Mouse (Mus musculus) hindbrain, embryonic 13.5 days (tissue): ENCODE results near the gene Tmem95. TPM values are rescaled to one million over a fixed set of nuclear protein-coding genes. Genes with fewer than 3 reads are reported as not detected.
A peak's percentile ranks its signal among the peaks of the same experiment; 100 is the strongest.

Source experiments
- ATAC-seq: fragments of 200-750 bp; cut with Nextera tagmentation; 2 replicates; pipeline ENCODE4 v1.8.0; 2017; ENCODE audit warnings: moderate TSS enrichment; ENCODE audit not compliant: low FRiP score
- H3K27ac ChIP-seq: fragments of 300-500 bp; sonication (generic); 2 replicates; pipeline ENCODE4 v1.5.1; 2015; ENCODE audit warnings: inconsistent platforms, mild to moderate bottlenecking, moderate library complexity
- H3K27me3 ChIP-seq: fragments of 300-500 bp; sonication (generic); 2 replicates; pipeline ENCODE4 v1.6.1; 2015; ENCODE audit warnings: mild to moderate bottlenecking, inconsistent platforms
- H3K36me3 ChIP-seq: fragments of 300-500 bp; sonication (generic); 2 replicates; pipeline ENCODE4 v1.6.1; 2015; ENCODE audit warnings: mild to moderate bottlenecking, inconsistent platforms
- H3K4me1 ChIP-seq: fragments of 300-500 bp; sonication (generic); replicated peaks from 2 replicates; pipeline ENCODE4 v1.6.1; 2015; ENCODE audit warnings: inconsistent platforms
- H3K4me2 ChIP-seq: fragments of 300-500 bp; sonication (generic); 2 replicates; pipeline ENCODE4 v1.6.1; 2015; ENCODE audit warnings: inconsistent platforms, mild to moderate bottlenecking, moderate library complexity
- H3K4me3 ChIP-seq: fragments of 300-500 bp; sonication (generic); 2 replicates; pipeline ENCODE4 v1.5.1; 2015; ENCODE audit warnings: mild to moderate bottlenecking, inconsistent platforms
- H3K9ac ChIP-seq: fragments of 300-500 bp; sonication (generic); 2 replicates; pipeline ENCODE4 v1.6.1; 2015; ENCODE audit warnings: mild to moderate bottlenecking, inconsistent platforms
- H3K9me3 ChIP-seq: fragments of 300-500 bp; sonication (generic); 2 replicates; pipeline ENCODE4 v1.6.1; 2016; ENCODE audit warnings: inconsistent platforms
- WGBS: fragments of 180-500 bp; shearing (Covaris S2); methylation state at CpG from one replicate; pipeline ENCODE4 v1.1.7; 2015; 5-methylcytosine and 5-hydroxymethylcytosine counted together
- polyA plus RNA-seq: library from polyadenylated mRNA; unstranded; fragments of >200 nt; fragmentation: Nextera tagmentation; extraction: Ambion mirVana; gene quantifications from 2 replicates; pipeline ENCODE4 v1.2.1, GENCODE M21; 2015

The Tmem95 gene
- polyA plus RNA-seq, 1 experiment from 2014 or later: not detected

DNA sequence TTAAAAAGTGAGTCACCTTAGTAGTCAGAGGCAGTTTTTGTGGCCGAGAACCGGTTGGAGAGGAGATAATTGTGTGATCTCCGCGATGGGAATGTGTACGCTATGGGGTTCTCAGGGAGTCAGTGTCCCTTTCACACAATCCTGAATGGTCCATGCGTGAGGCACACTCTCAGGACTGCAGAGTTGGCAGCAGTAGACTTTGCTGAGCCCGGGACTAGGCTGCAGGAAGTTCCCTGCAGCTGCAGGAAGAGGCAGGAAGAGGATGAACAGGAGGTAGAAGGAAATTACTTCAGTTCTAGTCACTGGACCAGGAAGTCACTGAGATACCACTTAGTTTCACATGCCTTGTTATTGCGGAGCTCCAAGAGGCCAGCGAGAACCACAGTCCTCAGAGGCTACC, 28.7 kb downstream of the Tmem95 start:
- no peak overlapping the region for H3K9ac ChIP-seq
- no peak overlapping the region for H3K4me3 ChIP-seq
- H3K36me3 ChIP-seq: peaks cover 49% of the 10 kb centered on the region
- H3K27ac ChIP-seq: no peak overlapping the region; the same call in 1 of the 2 replicates
- H3K9me3 ChIP-seq: no peaks in the 10 kb centered on the region
- H3K27me3 ChIP-seq: no peaks in the 10 kb centered on the region
- WGBS: 91% methylated on average over 9 of the region's 9 CpGs
- peaks cover 45% of the 10 kb centered on the region for H3K4me1 ChIP-seq
- no peak for ATAC-seq
- no peak overlapping the region for H3K4me2 ChIP-seq

DNA sequence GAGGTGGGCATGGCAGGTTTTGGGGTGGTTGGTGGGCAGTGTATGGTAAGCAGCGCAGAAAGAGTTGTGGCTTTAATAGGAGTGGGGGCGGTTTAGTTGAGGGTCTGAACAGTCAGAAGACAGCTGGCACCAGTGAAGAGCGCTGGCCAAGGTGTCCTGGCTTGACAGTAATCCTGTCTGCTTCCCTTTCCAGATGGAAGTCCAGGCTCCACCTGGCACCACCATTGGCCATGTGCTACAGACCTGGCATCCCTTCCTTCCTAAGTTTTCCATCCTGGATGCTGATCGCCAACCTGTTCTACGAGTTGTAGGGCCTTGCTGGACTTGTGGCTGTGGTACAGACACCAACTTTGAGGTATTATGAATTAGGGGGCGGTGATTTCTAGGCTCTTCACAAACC, 29.8 kb downstream of the Tmem95 start:
- peaks cover 45% of the 10 kb centered on the region for H3K4me1 ChIP-seq
- H3K27ac ChIP-seq: peak overlapping the region; percentile 98; the same call in 1 of the 2 replicates
- peak overlapping the region; percentile 92 for H3K4me2 ChIP-seq
- peaks cover 49% of the 10 kb centered on the region for H3K36me3 ChIP-seq
- peak overlapping the region; percentile 74 for H3K4me3 ChIP-seq
- no peaks in the 10 kb centered on the region for H3K27me3 ChIP-seq
- H3K9me3 ChIP-seq: no peaks in the 10 kb centered on the region
- peak overlapping the region; percentile 90 for H3K9ac ChIP-seq
- no peak for ATAC-seq
- WGBS: 96% methylated on average over 6 of the region's 6 CpGs

DNA sequence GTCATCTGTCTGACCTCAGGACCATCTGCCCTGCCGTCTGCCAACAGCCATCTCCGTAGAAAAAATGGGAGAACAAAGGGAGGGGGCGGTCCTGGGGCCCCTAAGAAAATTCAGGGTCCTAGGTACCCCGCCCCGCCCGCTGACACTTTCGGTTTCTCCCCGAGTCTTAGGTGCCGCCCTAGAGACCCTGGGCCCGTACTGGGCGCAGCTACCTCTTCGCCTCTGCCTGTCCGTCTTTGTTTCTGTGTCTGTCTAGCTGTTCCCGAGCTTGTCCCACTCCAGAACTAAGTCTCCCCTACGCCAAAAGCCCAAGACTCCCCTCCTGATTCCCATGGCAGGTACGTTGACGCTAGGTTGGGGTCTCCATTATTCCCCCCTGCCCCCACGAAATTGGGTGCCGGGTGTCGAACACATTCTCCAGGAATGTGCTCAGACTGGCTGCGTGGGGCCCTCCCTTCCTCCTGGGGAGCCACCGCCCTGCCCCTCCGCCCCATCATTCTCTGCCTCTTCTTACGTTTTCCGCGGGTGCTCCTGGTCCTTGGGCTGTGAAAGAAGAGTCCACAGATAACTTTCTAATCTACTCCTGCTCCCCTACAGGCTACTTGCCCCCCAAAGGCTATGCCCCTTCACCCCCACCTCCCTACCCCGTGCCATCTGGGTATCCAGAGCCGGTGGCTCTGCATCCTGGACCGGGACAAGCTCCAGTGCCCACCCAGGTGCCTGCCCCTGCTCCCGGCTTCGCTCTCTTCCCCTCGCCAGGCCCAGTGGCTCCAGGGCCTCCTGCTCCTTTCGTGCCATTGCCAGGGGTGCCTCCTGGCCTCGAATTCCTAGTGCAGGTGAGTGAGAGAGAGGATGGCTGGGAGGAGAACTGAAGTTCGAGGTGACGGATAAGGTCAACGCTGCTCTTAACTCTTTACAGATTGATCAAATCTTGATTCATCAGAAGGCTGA, 30.8 kb downstream of the Tmem95 start:
- H3K36me3 ChIP-seq: peaks cover 40% of the 10 kb centered on the region
- WGBS: 13% methylated on average over 37 of the region's 37 CpGs

DNA sequence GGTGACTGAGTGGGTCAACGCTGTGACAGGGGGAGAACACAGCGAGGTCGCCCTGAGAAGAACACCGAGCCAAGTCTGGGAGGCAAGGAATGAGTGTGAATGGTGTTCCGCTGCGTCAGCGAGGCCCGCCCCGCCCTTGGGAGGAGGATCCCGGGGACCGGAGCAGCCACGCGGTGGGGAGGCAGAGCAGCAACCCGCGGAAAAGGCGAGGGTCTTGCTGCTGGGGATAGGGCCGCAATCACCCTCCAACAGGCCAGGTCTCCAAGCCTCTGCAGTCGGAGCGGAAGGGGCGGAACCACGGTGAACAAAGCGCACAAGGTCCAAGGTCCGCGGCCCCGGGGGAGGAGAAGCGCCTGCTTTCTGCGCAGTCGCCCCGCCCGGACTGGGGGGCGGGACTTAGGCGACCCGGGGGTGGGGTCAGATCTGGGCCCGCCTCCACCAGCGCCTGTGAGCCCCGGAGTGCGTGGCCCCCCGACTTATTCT, 31.6 kb downstream of the Tmem95 start, which contains the start of gene Plscr3:
Gene Plscr3 (plus strand): TSS at position 179 of the 483 bp plus-strand sequence.
- peak; percentile 92 for ATAC-seq
- Histone ChIP-seq H3K9me3 (no peaks in the 10 kb centered on the region), H3K27ac (peak within 1 kb of the TSS; percentile 98), H3K4me2 (peak within 1 kb of the TSS; percentile 92), H3K27me3 (no peaks in the 10 kb centered on the region), H3K4me1 (peaks cover 45% of the 10 kb centered on the region), H3K4me3 (peak within 1 kb of the TSS; percentile 74), H3K36me3 (peaks cover 32% of the 10 kb centered on the region), H3K9ac (peak within 1 kb of the TSS; percentile 90)
- under 1% methylated on average over 37 of the region's 38 CpGs for WGBS

More for the DNA sequence above, 30.8 kb downstream of the Tmem95 start:
- Histone ChIP-seq H3K4me1 (peaks cover 45% of the 10 kb centered on the region), H3K9me3 (no peaks in the 10 kb centered on the region), H3K9ac (peak overlapping the region; percentile 90), H3K4me2 (peak overlapping the region; percentile 92), H3K27ac (peak overlapping the region; percentile 98), H3K4me3 (peak overlapping the region; percentile 74), H3K27me3 (no peaks in the 10 kb centered on the region)
- peak; percentile 52 for ATAC-seq

DNA sequence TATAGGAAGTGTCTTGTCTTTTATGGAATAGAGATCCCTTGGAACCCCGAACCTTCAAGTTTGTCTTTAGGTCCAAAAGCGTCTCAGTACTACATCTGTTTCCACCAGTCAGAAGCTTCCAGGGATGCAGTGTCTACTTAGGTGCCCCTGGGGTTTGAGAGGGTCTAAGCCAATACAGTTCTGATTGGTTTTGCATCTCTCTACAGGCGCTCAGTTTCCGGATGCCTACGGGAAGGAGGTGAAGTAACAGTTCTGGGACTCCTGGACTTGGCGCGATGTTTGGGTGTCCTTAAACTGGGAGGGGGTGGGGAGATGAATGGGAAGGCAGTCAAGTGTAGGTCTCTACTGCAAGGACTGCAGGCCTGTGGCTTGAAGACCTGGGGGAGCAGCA, 39.1 kb downstream of the Tmem95 start:
- Histone ChIP-seq H3K9ac (peak overlapping the region; percentile 69), H3K27ac (peak overlapping the region; percentile 89), H3K4me2 (peak overlapping the region; percentile 99), H3K9me3 (no peaks in the 10 kb centered on the region), H3K36me3 (peaks cover 2% of the 10 kb centered on the region), H3K4me1 (peaks cover 35% of the 10 kb centered on the region), H3K27me3 (no peaks in the 10 kb centered on the region), H3K4me3 (peak overlapping the region; percentile 98)
- ATAC-seq: no peak
- 2% methylated on average over 7 of the region's 7 CpGs for WGBS

DNA sequence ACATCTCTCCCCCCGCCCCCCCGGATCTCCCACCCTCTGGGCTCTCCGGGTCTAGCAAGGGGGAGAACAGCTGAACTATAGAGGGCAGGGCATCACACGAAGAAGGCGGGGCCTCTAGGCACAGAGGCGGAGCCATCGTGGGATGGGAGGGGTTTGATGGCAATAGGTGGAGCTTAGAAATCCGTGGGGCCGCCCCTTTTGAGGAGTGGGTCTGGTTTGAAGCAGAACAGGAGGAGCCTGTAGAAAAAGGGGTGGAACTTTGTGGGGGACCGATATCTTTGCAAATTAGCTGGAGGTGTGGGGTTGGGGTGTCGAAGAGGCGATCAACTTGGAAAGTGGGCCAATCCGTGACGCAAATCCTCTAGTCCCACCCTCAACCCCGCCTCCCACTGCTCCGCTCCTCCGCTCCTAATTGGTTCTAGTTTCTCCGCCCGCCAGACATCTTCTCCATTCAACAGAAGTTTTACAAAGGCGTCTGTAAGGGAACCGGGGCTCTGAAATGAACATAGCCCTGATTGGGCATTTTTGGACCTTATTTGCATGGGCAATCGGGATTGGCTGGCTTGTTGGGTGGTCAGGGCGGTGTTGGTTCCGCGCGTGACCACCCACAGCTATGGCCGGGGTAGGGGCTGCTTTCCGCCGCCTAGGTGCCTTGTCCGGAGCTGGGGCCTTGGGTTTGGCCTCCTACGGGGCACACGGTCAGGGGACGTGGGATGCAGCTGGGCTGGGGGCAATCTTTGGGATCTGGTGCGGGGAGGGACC, 39.7 kb downstream of the Tmem95 start, which contains the start of gene Tmem256:
Gene Tmem256 (plus strand): TSS at position 563 of the 762 bp plus-strand sequence.
- Histone ChIP-seq H3K9ac (peak within 1 kb of the TSS; percentile 99), H3K4me1 (peaks cover 41% of the 10 kb centered on the region), H3K9me3 (no peaks in the 10 kb centered on the region), H3K4me2 (peak within 1 kb of the TSS; percentile 99), H3K27me3 (no peaks in the 10 kb centered on the region), H3K4me3 (peak within 1 kb of the TSS; percentile 98), H3K27ac (peak within 1 kb of the TSS; percentile 99), H3K36me3 (peaks cover 8% of the 10 kb centered on the region)
- WGBS: 1% methylated on average over 34 of the region's 34 CpGs
- peak; percentile 91 for ATAC-seq

DNA sequence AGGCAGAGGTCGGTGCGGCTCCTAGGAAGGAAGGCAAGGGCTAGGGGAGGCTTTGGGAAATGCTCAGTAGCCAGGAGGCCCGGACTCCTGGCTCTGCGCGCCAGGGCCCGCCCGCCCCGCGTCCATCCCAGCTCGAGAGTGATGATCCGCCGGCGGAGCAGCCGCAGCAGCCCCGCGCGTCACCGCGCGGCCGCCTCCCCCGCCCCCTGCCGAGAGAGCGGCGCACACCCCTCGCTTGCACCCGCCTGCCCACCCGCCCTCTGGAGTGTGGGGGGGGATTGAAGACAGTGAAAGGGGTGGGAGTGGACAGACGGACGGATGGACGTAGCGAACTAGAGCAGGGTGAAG, 40.2 kb downstream of the Tmem95 start, which contains the start of gene Nlgn2:
Gene Nlgn2 (minus strand): TSS at position 181 of the 348 bp plus-strand sequence.
- Histone ChIP-seq H3K9me3 (no peaks in the 10 kb centered on the region), H3K4me1 (peaks cover 46% of the 10 kb centered on the region), H3K4me3 (peak within 1 kb of the TSS; percentile 98), H3K4me2 (peak within 1 kb of the TSS; percentile 99), H3K9ac (peak within 1 kb of the TSS; percentile 99), H3K27me3 (no peaks in the 10 kb centered on the region), H3K36me3 (peaks cover 14% of the 10 kb centered on the region), H3K27ac (peak within 1 kb of the TSS; percentile 99)
- WGBS: under 1% methylated on average over 32 of the region's 32 CpGs
- peak; percentile 77 for ATAC-seq

DNA sequence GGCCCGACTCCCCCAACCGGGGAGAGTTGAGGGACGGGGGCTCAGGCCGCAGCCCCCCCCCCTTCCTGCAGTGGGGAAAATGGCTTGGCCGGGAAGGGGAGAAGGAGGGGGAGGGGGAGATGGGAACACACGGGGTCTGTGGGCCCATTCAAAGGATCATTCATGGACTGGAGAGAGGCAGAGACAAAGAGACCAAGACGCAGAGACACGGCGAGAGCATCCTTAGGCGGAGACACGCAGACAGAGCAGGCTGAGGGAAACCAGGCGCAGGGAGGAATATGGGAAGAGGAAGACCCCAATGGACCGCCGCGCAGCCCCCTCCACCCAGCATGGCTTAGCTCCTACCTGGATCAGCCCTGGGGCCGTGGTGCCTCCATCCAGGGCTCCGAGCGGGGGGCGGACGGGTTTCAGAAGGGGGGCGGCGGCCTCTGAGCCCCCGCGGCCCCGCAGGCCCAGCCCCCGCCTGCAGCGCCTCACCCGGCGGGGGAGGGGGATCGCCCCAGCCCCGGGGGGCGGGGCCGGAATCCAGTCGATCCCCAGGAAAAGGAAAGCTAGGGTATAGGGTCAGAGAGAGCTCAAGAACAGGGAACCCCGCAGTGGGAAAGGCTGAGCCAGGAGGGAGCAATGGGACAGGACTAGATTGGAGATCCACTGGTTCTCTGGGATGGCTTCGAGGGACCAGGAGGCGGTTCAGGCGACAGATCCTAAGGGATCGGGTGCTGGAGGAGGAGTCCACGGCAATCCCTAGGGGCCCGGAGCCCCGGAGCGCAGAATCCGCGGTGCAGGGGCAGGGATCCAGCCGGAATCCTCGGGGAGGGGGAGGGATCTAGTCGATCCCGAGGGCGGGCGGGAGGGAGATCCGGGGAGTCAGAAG, 40.9 kb downstream of the Tmem95 start:
- Histone ChIP-seq H3K4me3 (peak overlapping the region; percentile 98), H3K9ac (peak overlapping the region; percentile 99), H3K4me1 (peaks cover 53% of the 10 kb centered on the region), H3K27me3 (no peaks in the 10 kb centered on the region), H3K9me3 (no peaks in the 10 kb centered on the region), H3K36me3 (peaks cover 20% of the 10 kb centered on the region), H3K27ac (peak overlapping the region; percentile 99), H3K4me2 (peak overlapping the region; percentile 99)
- under 1% methylated on average over 43 of the region's 52 CpGs for WGBS
- peak; percentile 2; the same call in 1 of the 2 replicates for ATAC-seq

DNA sequence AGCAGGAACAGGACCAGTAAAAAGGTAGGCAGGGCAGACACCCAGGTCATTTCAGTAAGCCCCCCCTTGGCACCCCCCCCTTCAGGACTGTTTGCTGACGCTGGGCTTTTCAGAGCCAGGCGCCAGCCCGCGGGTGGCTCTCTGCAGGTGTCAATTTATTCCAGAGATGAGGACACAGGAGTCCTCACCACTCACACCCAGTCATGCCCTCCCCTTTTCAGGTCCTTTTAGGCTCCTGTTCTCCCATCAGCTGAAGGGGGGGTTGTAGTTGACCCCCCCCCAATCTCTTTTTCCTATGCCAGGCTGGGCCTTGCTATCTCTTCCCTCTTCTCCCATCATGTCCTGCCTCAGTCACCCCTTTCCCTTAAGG, 41.9 kb downstream of the Tmem95 start:
- Histone ChIP-seq H3K27ac (peak overlapping the region; percentile 99), H3K9ac (peak overlapping the region; percentile 99), H3K4me2 (peak overlapping the region; percentile 99), H3K9me3 (no peaks in the 10 kb centered on the region), H3K4me3 (peak overlapping the region; percentile 98), H3K36me3 (peaks cover 28% of the 10 kb centered on the region), H3K4me1 (peaks cover 53% of the 10 kb centered on the region), H3K27me3 (no peaks in the 10 kb centered on the region)
- ATAC-seq: no peak
- 7% methylated on average over 4 of the region's 4 CpGs for WGBS

DNA sequence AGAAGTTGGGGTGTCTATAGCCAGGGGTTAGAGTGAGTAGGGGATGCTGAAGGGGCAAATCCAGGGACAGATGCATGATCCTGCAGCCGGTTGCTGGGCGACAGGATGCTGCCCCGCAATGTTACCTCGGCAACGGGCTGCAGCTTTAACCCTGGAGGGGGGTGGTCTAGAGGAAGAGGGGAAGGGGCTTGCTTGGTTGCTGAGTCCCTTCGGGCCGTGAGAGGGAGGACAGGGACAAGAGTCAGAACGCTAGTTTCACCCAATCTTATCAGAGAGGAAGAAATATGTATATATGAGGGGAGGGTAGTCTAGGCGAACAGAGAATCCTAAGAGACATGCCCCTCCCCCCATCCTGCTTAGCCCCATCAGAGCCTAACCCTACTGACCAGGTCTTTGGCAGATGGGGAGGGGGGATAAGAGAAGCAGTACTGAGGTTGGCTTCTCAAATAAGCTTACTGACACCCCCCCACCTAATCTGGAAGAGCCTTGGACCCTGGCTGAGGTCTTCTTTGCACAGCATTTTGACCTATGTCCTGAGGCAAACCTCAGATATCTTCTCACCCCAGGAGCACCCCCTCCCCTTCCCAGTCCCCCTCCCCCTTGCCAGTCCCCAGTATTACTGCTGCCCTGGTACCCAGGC, 42.4 kb downstream of the Tmem95 start:
- Histone ChIP-seq H3K9ac (peak overlapping the region; percentile 99), H3K4me3 (peak overlapping the region; percentile 98), H3K4me1 (peaks cover 53% of the 10 kb centered on the region), H3K36me3 (peaks cover 32% of the 10 kb centered on the region), H3K27me3 (no peaks in the 10 kb centered on the region), H3K4me2 (peak overlapping the region; percentile 99), H3K27ac (peak overlapping the region; percentile 99), H3K9me3 (no peaks in the 10 kb centered on the region)
- 2% methylated on average over 9 of the region's 9 CpGs for WGBS
- no peak for ATAC-seq

DNA sequence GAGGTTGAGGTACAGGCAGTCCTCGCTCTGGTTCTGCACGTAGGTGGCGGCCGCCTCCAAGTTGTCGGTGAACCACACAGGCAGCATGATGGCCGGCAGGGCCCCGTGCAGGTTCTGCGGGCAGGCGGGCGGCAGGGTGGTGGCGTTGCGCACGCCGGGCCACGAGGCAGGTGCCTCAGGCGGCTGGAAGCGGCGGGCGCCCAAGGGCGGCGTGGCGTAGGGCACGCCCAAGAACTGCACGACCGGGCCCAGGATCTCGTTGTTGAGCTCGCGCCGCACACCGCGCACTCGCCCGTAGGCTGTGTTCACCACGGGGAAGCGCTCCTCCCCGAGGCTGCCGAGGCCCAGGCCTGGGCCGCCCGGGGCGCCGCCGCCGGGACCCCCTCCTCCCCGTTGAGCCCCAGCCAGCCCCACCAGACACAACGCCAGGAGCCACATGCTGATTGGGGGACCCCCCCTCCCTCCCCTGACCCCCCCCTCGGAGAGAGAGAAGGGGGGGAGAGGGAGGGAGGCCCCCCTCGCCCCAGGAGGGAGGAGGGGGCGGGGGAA, 43.7 kb downstream of the Tmem95 start:
- Histone ChIP-seq H3K4me3 (peak overlapping the region; percentile 98), H3K9ac (peak overlapping the region; percentile 99), H3K9me3 (no peaks in the 10 kb centered on the region), H3K36me3 (peaks cover 37% of the 10 kb centered on the region), H3K27me3 (no peaks in the 10 kb centered on the region), H3K4me2 (peak overlapping the region; percentile 99), H3K4me1 (peaks cover 52% of the 10 kb centered on the region), H3K27ac (peak overlapping the region; percentile 99; the same call in 1 of the 2 replicates)
- WGBS: 4% methylated on average over 43 of the region's 48 CpGs
- no peak for ATAC-seq
